Mouse (Mus musculus) testis, postnatal 10 days (tissue): ENCODE data around the gene Ifi35.
"Not testable (repeated sequence)": the region's sequence is repeated elsewhere in the genome, so short reads cannot be mapped to it uniquely, and the experiment has no call there.

ENCODE experiments used
- DNase-seq: peaks from one replicate; pipeline ENCODE4 v3.0.0; 2021; ENCODE audit warnings: low spot score

The Ifi35 gene

GRCm38 (mm10) chr11:101448274-101448746 lies at the start of gene Ifi35:
Gene Ifi35 (plus strand): TSS chr11:101448407.
- peak; percentile 78 for DNase-seq

- no peak for DNase-seq
Measured at GRCm38 (mm10) chr11:101415306-101415705, 32.9 kb upstream of the Ifi35 start.

- no peak for DNase-seq
Measured at GRCm38 (mm10) chr11:101416433-101417100, 31.6 kb upstream of the Ifi35 start.

- peak; percentile 94 for DNase-seq
Measured at GRCm38 (mm10) chr11:101417101-101417855, 30.9 kb upstream of the Ifi35 start, which contains the start of gene Aarsd1. Gene Aarsd1 (minus strand): TSS chr11:101417615.

GRCm38 (mm10) chr11:101418991-101419390 lies 29.2 kb upstream of the Ifi35 start:
- no peak for DNase-seq

GRCm38 (mm10) chr11:101419610-101420009 lies 28.6 kb upstream of the Ifi35 start:
- DNase-seq, result no peak

GRCm38 (mm10) chr11:101420148-101420547 lies 28.1 kb upstream of the Ifi35 start:
- DNase-seq, result no peak

- no peak for DNase-seq
Measured at GRCm38 (mm10) chr11:101424105-101424851, 23.9 kb upstream of the Ifi35 start, which contains the start of gene Gm27029. Gene Gm27029 (minus strand): TSS chr11:101424796.

GRCm38 (mm10) chr11:101424925-101425813 lies 23.0 kb upstream of the Ifi35 start, which contains the start of the genes Rundc1 and Ptges3l:
Gene Rundc1 (plus strand): TSS chr11:101425085.
Gene Ptges3l (minus strand): TSS chr11:101425333.
- peak; percentile 100 for DNase-seq

GRCm38 (mm10) chr11:101426165-101426564 lies 22.0 kb upstream of the Ifi35 start:
- no peak for DNase-seq

- DNase-seq, result no peak
Measured at GRCm38 (mm10) chr11:101431327-101431726, 16.9 kb upstream of the Ifi35 start.

GRCm38 (mm10) chr11:101433396-101433795 lies 14.8 kb upstream of the Ifi35 start:
- DNase-seq, result no peak

GRCm38 (mm10) chr11:101435831-101436230 lies 12.4 kb upstream of the Ifi35 start:
- DNase-seq, result no peak

GRCm38 (mm10) chr11:101436916-101437315 lies 11.3 kb upstream of the Ifi35 start:
- no peak for DNase-seq

GRCm38 (mm10) chr11:101438006-101438405 lies 10.2 kb upstream of the Ifi35 start:
- DNase-seq, result not testable (repeated sequence)

GRCm38 (mm10) chr11:101441450-101442126 lies 6.6 kb upstream of the Ifi35 start:
- not testable (repeated sequence) for DNase-seq

- peak; percentile 91 for DNase-seq
Measured at GRCm38 (mm10) chr11:101442127-101442693, 6.0 kb upstream of the Ifi35 start, which contains the start of gene Rpl27. Gene Rpl27 (plus strand): TSS chr11:101442298.

- DNase-seq, result no peak
Measured at GRCm38 (mm10) chr11:101442760-101443159, 5.4 kb upstream of the Ifi35 start.

- no peak for DNase-seq
Measured at GRCm38 (mm10) chr11:101446319-101446718, 1.9 kb upstream of the Ifi35 start.

- DNase-seq, result not testable (repeated sequence)
Measured at GRCm38 (mm10) chr11:101446860-101447259, 1.3 kb upstream of the Ifi35 start.
